Mouse (Mus musculus) common myeloid progenitor, adult 5-6 weeks (primary cell): ENCODE results near the gene Bbs2. TPM values are rescaled to one million over a fixed set of nuclear protein-coding genes. Genes with fewer than 3 reads are reported as not detected.
"Not testable (repeated sequence)": the region's sequence is repeated elsewhere in the genome, so short reads cannot be mapped to it uniquely, and the experiment has no call there.

Experiments used
- ATAC-seq: replicated peaks from 2 replicates; pipeline ENCODE4 v1.8.0; 2016; ENCODE audit warnings: low read depth, mild to moderate bottlenecking, moderate TSS enrichment, inconsistent platforms; ENCODE audit not compliant: poor library complexity, severe bottlenecking
- total RNA-seq: library from RNA; stranded (forward); fragments of 200-1000, 187-1606 nt; gene quantifications from 2 replicates; pipeline ENCODE4 v1.2.3, GENCODE M21; 2017

Bbs2 gene
- total RNA-seq = 4.5 and 4.8 TPM in 2 replicates

DNA sequence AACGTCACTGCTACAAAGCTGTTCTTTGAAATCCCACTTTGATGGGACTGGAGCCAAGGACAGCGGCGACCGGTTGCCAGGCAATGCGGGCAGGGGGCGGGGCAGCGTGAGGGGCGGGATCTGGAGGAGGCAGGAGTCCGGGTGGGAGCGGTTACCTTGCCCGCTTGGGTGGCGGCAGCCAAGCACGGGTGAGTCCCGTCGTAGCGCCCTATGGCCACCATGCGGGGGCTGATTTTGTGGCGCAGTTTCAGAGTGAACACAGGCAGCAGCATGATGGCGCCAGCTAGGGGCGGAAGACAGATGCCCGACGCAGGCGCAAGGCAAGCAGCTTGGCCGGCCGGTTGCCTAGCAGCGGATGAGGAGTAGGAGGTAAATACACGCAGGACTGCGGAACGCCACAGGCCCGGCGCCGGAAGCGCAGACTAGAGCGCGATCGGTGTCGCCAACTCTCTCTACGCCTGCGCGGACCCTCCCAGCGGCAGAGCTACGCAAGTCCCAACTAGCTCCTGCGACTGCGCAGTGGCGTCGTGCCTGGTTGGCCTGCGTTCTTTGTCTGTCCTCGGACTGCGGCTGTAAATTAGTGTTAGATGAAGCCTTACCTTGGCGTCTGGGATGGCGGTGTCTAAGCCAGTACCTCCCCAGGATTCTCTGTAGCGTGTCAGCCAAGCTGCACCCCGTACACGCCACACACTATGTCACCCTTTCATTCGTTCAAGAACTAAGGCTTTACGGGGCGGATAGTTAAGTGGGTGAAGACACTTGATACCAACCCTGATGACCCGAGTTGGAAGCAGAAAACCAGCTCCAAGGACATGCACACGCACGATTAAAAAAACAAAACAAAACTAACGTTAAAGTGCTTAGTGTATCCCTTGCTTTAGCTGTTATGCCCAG, at the start of gene Bbs2:
Bbs2 (minus strand) TSS at position 848 of the 894 bp plus-strand sequence.
- ATAC-seq = peak; percentile 98

DNA sequence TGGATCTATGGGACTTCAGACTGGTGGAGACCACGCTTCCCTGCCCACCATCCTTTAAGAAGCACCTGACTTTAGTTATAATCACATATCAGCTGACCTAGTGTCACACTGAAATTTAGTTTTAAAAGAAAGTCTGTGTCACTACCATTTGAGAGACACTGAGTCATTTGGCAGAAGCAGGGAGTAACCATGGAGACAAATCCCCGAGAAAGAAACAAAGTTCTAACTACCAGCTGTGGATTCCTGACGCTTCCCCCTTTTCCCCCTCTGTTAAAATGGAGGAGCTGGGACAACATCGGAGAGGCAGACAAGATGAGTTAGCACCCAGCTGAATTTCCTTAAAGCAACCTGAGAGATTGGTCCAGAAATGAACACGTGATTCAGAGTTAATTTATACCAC, 49.5 kb upstream of the Bbs2 start:
- ATAC-seq = no peak

DNA sequence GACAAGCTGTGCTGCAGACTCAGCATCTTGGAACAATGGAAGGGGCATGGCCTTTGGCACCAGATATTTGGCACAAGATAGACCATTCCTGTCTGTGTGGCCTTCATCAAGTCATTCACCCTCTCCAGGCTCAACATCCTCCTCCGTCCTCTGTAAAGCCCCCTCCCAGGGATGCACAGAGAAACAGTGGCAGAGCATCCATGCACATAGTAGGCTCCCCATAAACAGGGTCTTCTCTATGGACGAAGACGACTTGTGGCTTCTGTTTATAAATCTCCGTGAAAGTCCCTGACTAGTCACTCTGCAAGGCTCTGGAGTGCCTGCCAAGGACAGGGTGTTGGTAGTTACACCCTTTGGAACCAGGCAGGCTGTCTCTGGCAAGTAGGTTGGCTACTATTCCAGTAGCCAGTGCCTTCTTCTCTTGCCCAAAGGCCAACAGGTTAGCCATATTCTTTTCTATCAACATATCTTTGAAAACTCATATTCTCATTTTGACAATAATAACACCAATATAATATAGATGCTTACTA, 41.6 kb upstream of the Bbs2 start:
- no peak for ATAC-seq

DNA sequence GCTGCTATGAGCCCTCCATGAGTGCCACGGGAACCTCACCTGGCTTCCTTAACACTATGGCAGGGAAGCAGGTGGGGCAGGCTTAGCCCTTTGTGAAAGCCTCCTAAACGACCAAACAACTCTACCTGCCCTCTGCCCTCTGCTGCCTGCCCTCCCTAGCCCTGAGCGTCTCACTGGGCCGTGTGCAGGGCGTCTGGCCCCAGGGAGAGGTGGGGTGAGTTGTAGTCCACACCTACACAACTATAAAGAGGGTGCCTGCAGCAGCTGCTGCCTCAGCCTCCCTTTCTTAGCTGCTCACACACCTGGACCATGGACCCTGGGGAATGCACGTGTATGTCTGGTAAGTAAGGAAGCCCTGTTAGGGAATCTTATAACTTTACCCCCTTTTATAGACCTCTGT, 38.2 kb upstream of the Bbs2 start, which contains the start of gene Mt4:
Mt4 (plus strand) TSS at position 265 of the 400 bp plus-strand sequence.
- ATAC-seq = no peak

DNA sequence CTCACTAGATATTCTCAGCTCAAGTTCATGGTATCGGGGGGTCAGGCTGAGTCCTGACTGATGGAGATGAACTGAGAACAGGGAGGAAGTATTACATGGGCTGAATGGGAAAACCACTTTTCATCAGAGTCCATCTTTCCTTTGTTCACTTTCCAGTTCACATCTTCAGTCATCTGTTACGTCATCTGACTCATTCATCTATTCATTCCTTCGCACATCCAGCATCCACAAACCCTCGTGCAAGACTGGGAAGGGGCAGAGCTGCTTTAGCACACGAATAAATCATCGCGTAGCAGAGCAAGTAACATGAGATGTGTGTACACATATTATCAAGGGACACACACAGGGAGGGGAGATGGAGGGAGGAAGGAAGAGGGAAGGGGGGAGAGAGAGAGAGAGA, 37.5 kb upstream of the Bbs2 start:
- ATAC-seq = no peak

DNA sequence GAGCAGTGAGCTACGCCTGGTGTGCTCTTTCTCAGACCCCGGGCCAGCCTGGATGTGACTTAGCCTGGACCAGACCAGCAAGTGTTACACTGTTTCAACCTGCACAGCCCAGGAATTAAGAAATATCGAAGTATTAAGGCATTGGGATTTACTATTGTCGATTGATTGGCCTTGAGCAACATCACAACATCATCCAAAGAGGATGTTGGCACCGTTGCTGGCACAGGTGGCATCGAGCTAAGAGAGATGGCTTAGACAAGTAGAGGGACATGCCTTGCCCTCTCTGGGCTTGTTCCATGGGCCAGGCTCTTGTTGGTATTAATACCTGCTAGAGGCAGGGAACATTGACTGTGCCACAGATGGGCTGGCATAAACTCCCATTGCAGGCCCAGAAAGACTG, 36.8 kb upstream of the Bbs2 start:
- ATAC-seq = no peak

DNA sequence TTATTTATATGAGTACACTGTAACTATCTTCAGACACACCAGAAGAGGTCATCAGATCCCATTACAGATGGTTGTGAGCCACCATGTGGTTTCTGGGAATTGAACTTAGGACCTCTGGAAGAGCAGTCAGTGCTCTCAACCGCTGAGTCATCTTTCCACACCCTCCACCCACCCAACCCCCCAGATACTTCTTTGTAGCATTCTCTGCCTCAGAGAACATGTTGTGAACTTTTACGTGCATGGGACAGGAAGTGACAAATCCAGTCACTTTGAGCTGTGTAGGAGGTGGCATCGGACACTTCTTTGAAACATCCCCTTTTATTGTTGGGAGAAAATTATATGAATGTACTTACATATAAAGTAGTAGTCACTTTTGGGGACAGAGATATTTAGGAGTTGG, 35.9 kb upstream of the Bbs2 start:
- ATAC-seq = not testable (repeated sequence)

DNA sequence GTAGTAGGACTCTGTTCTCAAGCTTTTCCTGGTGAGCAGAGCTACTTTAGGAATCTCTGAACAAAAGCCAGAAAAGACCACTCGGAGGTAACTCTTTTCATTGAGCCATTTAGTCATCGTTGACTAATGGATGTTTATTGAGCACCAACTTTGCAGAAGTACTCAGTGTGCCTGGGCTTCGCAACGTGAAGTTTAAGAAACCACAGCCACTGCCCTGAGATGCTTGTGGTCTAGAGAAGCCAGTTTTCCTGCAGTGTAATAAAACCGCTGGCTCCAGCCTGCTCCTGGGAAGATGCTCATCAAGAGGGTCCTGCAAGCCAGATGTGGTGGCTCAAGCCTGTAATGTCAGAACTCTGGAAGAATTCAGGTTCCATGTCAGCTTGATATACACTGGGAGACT, 33.4 kb upstream of the Bbs2 start:
- 0 out of 2 replicates have a peak, but pooled peaks have one; percentile 22 for ATAC-seq

DNA sequence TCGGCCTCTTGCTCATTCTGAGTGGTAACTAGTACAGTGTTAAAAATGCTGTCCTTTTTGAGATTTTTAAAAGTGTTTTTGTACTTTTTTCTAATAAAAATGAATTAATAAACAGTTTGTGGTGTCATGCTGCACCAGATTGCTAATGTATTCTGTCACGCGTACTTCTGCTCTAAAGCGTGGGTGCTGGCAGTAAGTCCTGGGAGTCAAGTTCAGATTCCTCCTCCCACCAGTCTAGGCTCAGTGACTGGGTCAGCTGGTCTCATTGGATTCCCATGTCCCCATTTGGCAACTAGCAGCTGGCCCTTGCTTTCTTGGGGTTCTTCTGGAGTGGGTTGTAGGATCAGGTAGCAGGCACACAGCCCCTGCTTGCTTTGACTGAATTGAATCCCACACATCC, 31.4 kb upstream of the Bbs2 start:
- no peak for ATAC-seq

DNA sequence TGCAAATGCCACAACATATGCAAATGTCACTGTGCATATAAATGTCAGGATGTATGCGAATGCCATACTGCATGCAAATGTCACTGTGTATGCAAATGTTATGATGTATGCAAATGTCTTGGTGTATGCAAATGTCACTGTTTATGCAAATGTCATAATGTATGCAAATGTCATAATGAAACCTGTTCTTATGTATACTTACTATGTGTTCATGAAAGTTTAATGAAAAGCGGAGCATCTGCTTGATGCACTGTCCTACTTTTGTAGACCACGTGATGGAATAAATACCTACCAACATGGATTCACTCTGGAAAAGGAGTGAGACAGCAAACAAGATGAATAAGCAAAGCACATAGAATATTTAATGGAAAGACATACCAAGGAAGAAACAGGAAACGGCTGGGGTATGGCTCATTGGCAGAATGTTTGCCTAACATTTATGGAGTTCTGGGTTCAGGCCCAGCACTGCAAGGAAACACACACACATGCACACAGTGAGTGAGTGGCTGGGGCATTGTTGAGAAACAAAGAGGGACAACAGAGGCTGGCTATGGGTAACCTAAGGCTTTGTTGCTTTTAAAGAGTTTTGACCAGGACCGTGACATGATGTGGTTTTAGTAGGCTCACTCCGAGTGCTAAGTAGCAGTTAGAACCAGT, 30.5 kb upstream of the Bbs2 start:
- ATAC-seq = no peak

DNA sequence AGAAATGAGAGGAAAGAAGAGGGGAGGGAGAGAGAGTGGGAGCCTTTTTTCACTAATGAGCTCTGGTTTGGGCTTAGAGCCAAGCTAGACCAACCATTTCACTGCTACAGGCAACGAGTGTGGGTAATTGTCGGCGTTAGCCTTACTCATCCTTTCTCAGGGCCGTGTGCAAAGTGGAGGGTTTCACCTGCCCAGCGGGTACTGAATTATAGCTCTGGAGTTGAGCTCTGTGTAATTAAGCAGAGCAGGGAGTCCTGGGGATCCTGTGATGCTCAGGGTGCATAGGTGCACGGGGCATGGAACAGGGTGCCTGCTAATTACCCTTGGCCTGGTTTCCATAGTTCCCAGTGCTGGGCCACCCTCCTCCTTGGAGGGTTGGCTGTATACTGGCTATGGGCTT, 29.0 kb upstream of the Bbs2 start:
- ATAC-seq = no peak

DNA sequence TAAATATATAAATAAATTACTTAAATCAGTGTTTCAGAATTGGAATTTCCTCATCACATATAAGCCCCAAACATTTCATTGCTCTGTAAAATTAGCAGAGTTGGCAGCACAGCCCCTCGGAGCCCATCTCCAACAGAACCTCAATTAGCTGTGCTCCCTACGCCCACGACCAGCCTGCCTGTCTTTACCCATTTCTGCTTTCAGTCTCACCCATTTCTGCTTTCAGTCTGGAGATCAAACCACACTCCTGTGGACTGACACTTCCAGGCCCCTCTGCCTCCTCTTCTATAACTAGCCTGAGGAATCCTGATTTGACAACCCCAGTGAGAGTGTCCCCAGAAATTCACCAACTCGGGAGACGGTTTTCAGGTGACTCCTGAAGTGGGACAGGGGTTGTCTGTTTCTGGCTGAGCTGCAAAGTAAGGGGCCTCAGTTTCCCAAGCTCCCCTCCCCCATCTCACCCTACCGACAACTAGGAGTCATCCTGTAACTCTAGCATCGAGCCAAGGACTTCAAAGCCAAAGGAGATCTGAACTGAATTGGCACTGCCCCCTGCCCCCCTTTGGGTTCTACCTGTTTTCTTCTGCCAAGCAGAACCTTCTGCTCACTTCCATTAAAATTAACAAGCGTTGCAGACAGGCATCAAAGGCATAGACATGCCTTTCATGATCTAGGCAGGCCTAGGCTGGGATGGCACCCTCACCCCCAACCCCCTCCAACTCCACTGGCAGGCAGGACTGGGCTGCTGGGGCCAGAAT, 24.2 kb upstream of the Bbs2 start:
- ATAC-seq = peak; percentile 76

DNA sequence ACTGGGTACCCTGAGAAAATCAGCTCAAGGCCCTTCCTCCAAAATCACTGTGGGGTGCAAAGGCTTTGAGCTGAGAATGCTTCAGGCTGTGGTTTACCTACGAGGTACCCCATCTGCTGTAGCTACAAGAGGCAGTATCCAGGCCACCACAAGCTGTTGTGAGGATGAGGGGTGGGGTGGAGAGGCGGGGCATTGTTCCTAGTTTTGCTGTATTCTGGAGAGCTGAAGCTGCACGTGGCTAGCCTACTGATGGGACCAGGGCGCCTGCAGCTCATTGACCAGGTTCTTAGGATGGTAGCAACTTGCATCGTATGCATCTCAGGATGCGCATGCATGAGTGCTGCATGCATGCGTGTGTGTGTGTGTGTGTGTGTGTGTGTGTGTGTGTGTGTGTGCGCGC, 22.9 kb upstream of the Bbs2 start:
- no peak for ATAC-seq

DNA sequence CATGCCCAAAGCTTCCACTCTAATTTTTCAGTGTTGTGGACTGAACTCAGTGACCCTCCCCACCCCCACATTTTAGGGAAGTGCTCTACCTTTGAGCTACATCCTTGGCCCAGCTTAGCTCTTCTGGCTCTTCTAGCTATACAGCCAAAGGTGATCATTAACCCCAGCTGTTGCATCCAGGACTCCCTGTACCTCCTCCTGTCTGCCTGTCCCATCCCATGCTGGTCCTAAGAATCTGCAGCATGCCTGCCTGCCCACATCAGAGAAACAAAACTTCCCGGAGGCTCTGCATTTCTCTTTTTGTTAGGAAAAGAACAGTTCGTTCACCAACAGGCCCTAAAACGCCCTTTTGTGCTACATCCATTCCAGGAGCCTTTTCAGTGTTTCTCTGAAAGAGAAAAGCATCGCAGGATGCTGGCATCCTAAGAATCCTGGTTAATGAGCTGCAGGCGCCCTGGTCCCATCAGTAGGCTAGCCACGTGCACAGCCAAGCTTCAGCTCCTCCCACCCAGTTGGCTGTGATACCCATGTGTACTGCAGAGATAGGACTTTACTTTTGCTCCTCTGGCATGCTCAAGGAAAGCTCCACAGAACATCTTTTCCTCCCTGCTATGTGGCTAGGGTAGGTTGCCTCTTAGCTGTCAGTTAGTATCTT, 20.2 kb upstream of the Bbs2 start:
- peak; percentile 51; the same call in 1 of the 2 replicates for ATAC-seq

DNA sequence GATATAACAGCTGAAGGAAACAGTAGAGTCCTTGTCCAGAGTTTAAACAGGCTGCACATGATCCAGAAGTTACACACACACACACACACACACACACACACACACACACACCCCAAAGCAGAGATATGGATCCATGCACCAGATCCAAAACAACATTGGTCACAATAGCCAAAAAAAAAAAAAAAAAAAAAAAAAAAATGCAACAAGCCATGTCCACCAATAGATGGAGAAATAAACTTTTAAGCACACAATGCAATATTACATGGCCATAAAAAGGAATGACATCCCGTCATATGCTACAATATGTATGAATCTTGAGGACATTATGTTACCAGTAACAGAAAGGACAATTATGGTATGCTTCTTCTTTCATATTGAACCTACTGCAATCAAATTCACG, 15.2 kb upstream of the Bbs2 start:
- no peak for ATAC-seq

DNA sequence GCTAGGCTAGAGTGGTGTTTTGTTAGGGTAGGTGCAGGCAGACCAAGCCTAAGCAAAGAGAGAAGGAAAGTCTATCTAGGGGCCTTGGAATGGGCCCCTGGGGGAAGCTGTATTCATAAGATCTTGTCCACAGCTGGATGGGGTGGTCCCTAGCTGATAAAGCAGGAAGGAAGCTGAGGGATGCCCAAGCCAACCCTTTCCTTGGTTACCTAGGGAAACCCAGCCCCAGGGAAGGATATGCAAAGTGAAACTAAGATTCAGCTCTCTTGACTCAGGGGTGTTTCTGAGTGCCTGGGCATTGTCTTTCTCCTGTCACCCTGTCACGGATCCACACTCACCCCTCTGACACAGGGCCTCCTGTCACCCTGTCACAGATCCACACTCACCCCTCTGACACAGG, 14.7 kb upstream of the Bbs2 start:
- peak; percentile 77 for ATAC-seq

DNA sequence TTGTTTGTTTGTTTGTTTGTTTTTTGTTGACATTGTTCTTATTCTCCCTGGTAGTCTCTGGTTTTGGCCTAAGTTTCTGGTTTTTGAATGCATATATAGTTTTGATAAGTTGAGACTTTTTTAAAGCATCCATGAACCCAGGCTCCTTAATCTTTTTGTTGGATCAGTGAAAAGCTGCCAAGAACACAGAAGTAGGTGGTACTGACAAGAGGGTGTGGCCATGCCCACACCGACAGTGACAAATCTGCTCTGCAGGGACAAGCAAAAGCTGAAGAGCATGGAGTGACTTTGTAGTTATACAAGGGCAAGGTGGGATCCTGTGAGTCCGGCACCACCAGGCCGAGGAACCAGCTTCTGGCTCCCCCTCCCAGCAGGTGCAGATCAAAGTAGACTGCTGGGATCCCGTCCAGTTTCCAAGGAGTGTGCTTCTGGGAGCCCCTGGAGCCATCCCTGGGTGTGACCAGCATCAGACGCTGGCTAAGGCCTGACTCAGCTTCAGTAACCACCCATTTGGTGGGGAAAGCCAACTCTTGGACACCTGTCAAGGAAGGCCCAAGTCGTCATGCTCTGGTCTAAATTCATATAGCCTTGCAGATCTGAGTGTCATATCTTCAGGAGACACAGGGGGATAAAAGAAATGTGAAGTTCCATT, 11.9 kb upstream of the Bbs2 start:
- no peak; the same call in 1 of the 2 replicates for ATAC-seq

DNA sequence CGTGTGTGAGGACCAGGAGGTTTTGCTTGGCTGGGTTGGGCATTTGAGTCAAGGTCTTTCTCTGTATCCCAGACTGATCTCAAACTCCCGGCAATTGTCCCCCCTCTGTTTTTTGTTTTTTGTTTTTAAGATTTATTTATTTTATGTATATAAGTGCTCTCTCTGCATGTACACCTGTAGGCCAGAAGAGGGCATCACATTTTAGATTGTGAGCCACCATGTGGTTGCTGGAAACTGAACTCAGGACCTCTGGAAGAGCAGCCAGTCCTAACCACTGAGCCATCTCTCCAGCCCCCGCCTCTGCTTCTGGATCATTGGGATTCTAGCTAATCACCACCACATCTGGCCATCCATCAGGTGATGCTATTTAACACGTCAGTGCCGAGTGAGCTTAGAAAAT, 11.1 kb upstream of the Bbs2 start:
- ATAC-seq = no peak

DNA sequence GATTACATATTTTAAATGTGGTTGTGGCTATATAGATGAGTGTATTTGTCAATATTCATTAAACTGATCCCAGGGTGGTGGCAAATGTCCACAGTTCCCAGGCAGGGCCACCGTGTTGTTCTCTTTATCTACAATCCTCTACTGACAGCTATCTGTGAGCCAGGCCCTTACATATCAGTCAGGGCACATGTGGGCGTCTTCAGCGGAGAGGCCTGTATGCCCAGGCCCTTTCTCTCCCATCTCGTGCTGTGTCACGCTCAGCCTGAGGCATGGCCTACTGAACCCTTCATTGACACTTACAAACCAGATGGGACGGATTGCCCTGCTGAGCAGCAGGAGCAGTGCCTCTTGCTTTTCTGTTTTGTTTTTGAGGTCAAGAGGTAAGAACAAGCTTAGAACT, 10.7 kb upstream of the Bbs2 start:
- no peak; the same call in 1 of the 2 replicates for ATAC-seq
